ENCODE assay signal across 22 mouse cellular contexts in genomic region chr19:47468750-47469149, GRCm38 (mm10). TPM values are rescaled to one million over a fixed set of nuclear protein-coding genes. Genes with fewer than 3 reads are reported as not detected.
DNase-seq lines count a peak whose midpoint lies in the region; ATAC-seq and TF ChIP-seq lines count a peak whose summit lies in the region.
"Had no signal": no experiment of that assay in that cellular context is flagged by ENCODE, and none has a peak within 500 bp of the region (broad histone marks: within the 10 kb centered on the region; RNA-seq: fewer than 3 reads in every experiment).

No protein-coding gene starts in this region.

- H3K27ac ChIP-seq in heart, embryonic 15.5 days, result peak overlapping the region; percentile 7
- no peak overlapping the region for H3K27ac ChIP-seq in heart, embryonic 11.5 days (ENCODE audit: low read depth, low read length)
- H3K27ac ChIP-seq in heart, postnatal 0 days (ENCODE audit: low read depth), result no peak overlapping the region
- H3K27ac ChIP-seq: embryonic facial prominence, embryonic 15.5 days; forebrain, embryonic 15.5 days; hindbrain, embryonic 12.5 days had no signal

- H3K9ac ChIP-seq in heart, embryonic 15.5 days, result no peak overlapping the region
- H3K9ac ChIP-seq in heart, embryonic 11.5 days (ENCODE audit: low read depth, low read length), result no peak overlapping the region
- no peak overlapping the region for H3K9ac ChIP-seq in heart, postnatal 0 days (replicated peaks; ENCODE audit: low read depth, low read length)
- H3K9ac ChIP-seq: embryonic facial prominence, embryonic 15.5 days; forebrain, embryonic 15.5 days; hindbrain, embryonic 12.5 days had no signal

- no peak for TF ChIP-seq CTCF in heart, postnatal 0 days (IDR thresholded peaks at IDR 0.05; ENCODE audit: low read depth)

- H3K36me3 ChIP-seq in heart, embryonic 15.5 days, result no peaks in the 10 kb centered on the region
- H3K36me3 ChIP-seq in heart, embryonic 11.5 days (ENCODE audit: control insufficient read depth, insufficient read depth, low read length), result no peaks in the 10 kb centered on the region
- no peaks in the 10 kb centered on the region for H3K36me3 ChIP-seq in heart, postnatal 0 days (replicated peaks; ENCODE audit: control insufficient read depth, insufficient read depth, low read length)
- H3K36me3 ChIP-seq: embryonic facial prominence, embryonic 15.5 days; forebrain, embryonic 15.5 days; hindbrain, embryonic 12.5 days had no signal

- no peaks in the 10 kb centered on the region for H3K27me3 ChIP-seq in heart, embryonic 15.5 days
- no peaks in the 10 kb centered on the region for H3K27me3 ChIP-seq in heart, embryonic 11.5 days (ENCODE audit: control insufficient read depth, insufficient read depth, low read length)
- H3K27me3 ChIP-seq in heart, postnatal 0 days (ENCODE audit: control insufficient read depth, insufficient read depth, low read length), result no peaks in the 10 kb centered on the region
- H3K27me3 ChIP-seq: CH12.LX; embryonic facial prominence, embryonic 15.5 days; forebrain, embryonic 15.5 days; hindbrain, embryonic 12.5 days had no signal

- H3K4me2 ChIP-seq in heart, embryonic 15.5 days, result no peak overlapping the region
- H3K4me2 ChIP-seq in heart, embryonic 11.5 days, result no peak overlapping the region
- no peak overlapping the region for H3K4me2 ChIP-seq in heart, postnatal 0 days (ENCODE audit: low read depth, low read length)
- H3K4me2 ChIP-seq: embryonic facial prominence, embryonic 15.5 days; forebrain, embryonic 15.5 days; hindbrain, embryonic 12.5 days had no signal

- no peak for ATAC-seq in heart, embryonic 15.5 days (replicated peaks; ENCODE audit: insufficient number of reproducible peaks, insufficient read depth, low FRiP score, low read depth)
- no peak for ATAC-seq in heart, embryonic 11.5 days (replicated peaks; ENCODE audit: insufficient number of reproducible peaks, low FRiP score, low TSS enrichment)
- peak; percentile 40; the same call in 1 of the 2 replicates for ATAC-seq in heart, postnatal 0 days (ENCODE audit: insufficient read depth, low read depth)
- 0 out of 2 replicates have a peak, but pooled peaks have one; percentile 18 for ATAC-seq in megakaryocyte-erythroid progenitor cell, adult 5-6 weeks (replicated peaks; ENCODE audit: low FRiP score, low TSS enrichment, poor library complexity, severe bottlenecking)
- ATAC-seq: activated CD4-positive, CD25-positive, alpha-beta regulatory T cell, adult 4 months; forebrain, embryonic 15.5 days; hindbrain, embryonic 16.5 days; inflammation-experienced regulatory T-cells, adult 6 months; intestine, postnatal 0 days; Patski had no signal

- H3K4me1 ChIP-seq in heart, embryonic 15.5 days (replicated peaks), result peaks cover 28% of the 10 kb centered on the region
- peaks cover 7% of the 10 kb centered on the region; the same call in 1 of the 2 replicates for H3K4me1 ChIP-seq in heart, embryonic 11.5 days (ENCODE audit: control insufficient read depth, insufficient read depth, low read length)
- peaks cover 6% of the 10 kb centered on the region; the same call in 1 of the 2 replicates for H3K4me1 ChIP-seq in heart, postnatal 0 days (ENCODE audit: control insufficient read depth, insufficient read depth)

- no peak for TF ChIP-seq EP300 in heart, postnatal 0 days (IDR thresholded peaks at IDR 0.05; ENCODE audit: low read depth)

- DNase-seq in heart, adult 18-20 months, result peak; percentile 51 to 58
- no peak for DNase-seq in heart, adult 9 months (ENCODE audit: low spot score in 2 of 2)
- DNase-seq in heart, postnatal 0 days (ENCODE audit: low spot score), result peak; percentile 64
- no peak for DNase-seq in lung, postnatal 14 days
- DNase-seq: adrenal gland, postnatal 25 days; cerebellum, adult 2 months; embryo, embryonic 11 days; gastrocnemius, postnatal 36 days; kidney, adult 8-10 months had no signal

- H3K9me3 ChIP-seq in heart, embryonic 15.5 days (replicated peaks), result no peaks in the 10 kb centered on the region
- H3K9me3 ChIP-seq in heart, embryonic 11.5 days (replicated peaks; ENCODE audit: control insufficient read depth, low read length), result no peaks in the 10 kb centered on the region
- H3K9me3 ChIP-seq in heart, postnatal 0 days (replicated peaks; ENCODE audit: control insufficient read depth, low read length), result no peaks in the 10 kb centered on the region
- H3K9me3 ChIP-seq: embryonic facial prominence, embryonic 15.5 days; forebrain, embryonic 15.5 days; hindbrain, embryonic 12.5 days had no signal

- H3K4me3 ChIP-seq in heart, embryonic 15.5 days, result no peak overlapping the region
- H3K4me3 ChIP-seq in heart, embryonic 11.5 days (ENCODE audit: low read depth, low read length), result no peak overlapping the region
- no peak overlapping the region for H3K4me3 ChIP-seq in heart, postnatal 0 days (ENCODE audit: low read depth, low read length)
- H3K4me3 ChIP-seq: embryonic facial prominence, embryonic 15.5 days; erythroblast, embryonic 14.5 days; forebrain, embryonic 15.5 days; hindbrain, embryonic 12.5 days had no signal

- 17% methylated on average over 3 of the region's 3 CpGs for WGBS in heart, embryonic 15.5 days
- 16% methylated on average over 3 of the region's 3 CpGs for WGBS in heart, embryonic 11.5 days (ENCODE audit: insufficient replicate concordance)
- WGBS in heart, postnatal 0 days, result 9% methylated on average over 3 of the region's 3 CpGs

RNA-seq across cellular contexts. Expression of gene Sh3pxd2a, which starts 4.5 kb away (rescaled TPM):
- total RNA-seq in heart, adult 18-20 months (2021), result 10 to 100 TPM; 45.5 to 48.7 TPM
- 5.3 and 7.2 TPM in 2 replicates for polyA plus RNA-seq in heart, embryonic 15.5 days (2015; fragmentation: Nextera tagmentation; extraction: Ambion mirVana)
- 6.9 and 10.1 TPM in 2 replicates for polyA plus RNA-seq in heart, embryonic 11.5 days (2014; fragmentation: Nextera tagmentation; extraction: Ambion mirVana)
- 45.0 and 47.2 TPM in 2 replicates for total RNA-seq in heart, postnatal 0 days (2014; rRNA removed; ENCODE audit: low replicate concordance)
- polyA plus RNA-seq in heart, postnatal 0 days (2015; fragmentation: Nextera tagmentation; extraction: Ambion mirVana), result 2.9 and 3.4 TPM in 2 replicates
- total RNA-seq in megakaryocyte-erythroid progenitor cell, adult 5-6 weeks (2014; fragmentation: Nextera tagmentation), result 0.55 and 0.96 TPM in 2 replicates
- 0.34 and 1.0 TPM in 2 replicates for total RNA-seq in megakaryocyte-erythroid progenitor cell, adult 5-6 weeks (2017)

Comparison
In these comparisons a context has a peak if more than half of its experiments do, and no peak if none do; other contexts are left out.
1. DNase-seq: peak in heart, adult 18-20 months (2 of 2) and heart, postnatal 0 days (single experiment); none in heart, adult 9 months (0 of 2) and lung, postnatal 14 days (single experiment).
2. ATAC-seq: peak in heart, postnatal 0 days (single experiment) and megakaryocyte-erythroid progenitor cell, adult 5-6 weeks (single experiment); none in heart, embryonic 15.5 days (single experiment) and heart, embryonic 11.5 days (single experiment).
3. RNA of gene Sh3pxd2a, which starts 4.5 kb away (total RNA-seq): 45.5 to 48.7 TPM in heart, adult 18-20 months and 45.0 to 47.2 TPM in heart, postnatal 0 days; 0.34 to 1.0 TPM in megakaryocyte-erythroid progenitor cell, adult 5-6 weeks; every median in the first group is over 10 times any median in the second.